Mouse (Mus musculus) hindbrain, embryonic 16.5 days (tissue): Measurements from ENCODE around the gene Hs1bp3. TPM values are rescaled to one million over a fixed set of nuclear protein-coding genes. Genes with fewer than 3 reads are reported as not detected.

Source experiments
- ATAC-seq: fragments of 200-750 bp; cut with Nextera tagmentation; 2 replicates; pipeline ENCODE4 v1.8.0; 2017; ENCODE audit warnings: moderate TSS enrichment, moderate library complexity
- H3K27ac ChIP-seq: fragments of 300-500 bp; sonication (generic); 2 replicates; pipeline ENCODE4 v1.5.1; 2014; ENCODE audit warnings: low read depth, mild to moderate bottlenecking, control low read depth, low read length, moderate library complexity
- H3K27me3 ChIP-seq: fragments of 300-500 bp; sonication (generic); replicated peaks from 2 replicates; pipeline ENCODE4 v1.6.1; 2014; ENCODE audit warnings: low read length; ENCODE audit not compliant: control insufficient read depth, insufficient read depth
- H3K36me3 ChIP-seq: fragments of 300-500 bp; sonication (generic); 2 replicates; pipeline ENCODE4 v1.6.1; 2014; ENCODE audit warnings: mild to moderate bottlenecking, low read length, moderate library complexity, mixed read lengths; ENCODE audit not compliant: control insufficient read depth, insufficient read depth
- H3K4me1 ChIP-seq: fragments of 300-500 bp; sonication (generic); 2 replicates; pipeline ENCODE4 v1.6.1; 2014; ENCODE audit warnings: low read depth, low read length; ENCODE audit not compliant: control insufficient read depth, insufficient read depth
- H3K4me2 ChIP-seq: fragments of 300-500 bp; sonication (generic); 2 replicates; pipeline ENCODE4 v1.6.1; 2014; ENCODE audit warnings: mild to moderate bottlenecking, low read length, control low read depth, moderate library complexity
- H3K4me3 ChIP-seq: fragments of 300-500 bp; sonication (generic); 2 replicates; pipeline ENCODE4 v1.5.1; 2014; ENCODE audit warnings: mild to moderate bottlenecking, low read length, control low read depth, moderate library complexity
- H3K9ac ChIP-seq: fragments of 300-500 bp; sonication (generic); 2 replicates; pipeline ENCODE4 v1.6.1; 2014; ENCODE audit warnings: low read depth, mild to moderate bottlenecking, control low read depth, low read length, moderate library complexity
- H3K9me3 ChIP-seq: fragments of 300-500 bp; sonication (generic); 2 replicates; pipeline ENCODE4 v1.6.1; 2014; ENCODE audit warnings: mild to moderate bottlenecking, low read length, moderate library complexity; ENCODE audit not compliant: control insufficient read depth
- WGBS: fragments of 180-500 bp; shearing (Covaris S2); extraction: QIAGEN DNeasy Blood & Tissue Kit; methylation state at CpG from one replicate; pipeline ENCODE4 v1.1.7; 2014; 5-methylcytosine and 5-hydroxymethylcytosine counted together
- polyA plus RNA-seq: library from polyadenylated mRNA; unstranded; fragments of >200 nt; fragmentation: Nextera tagmentation; extraction: Ambion mirVana; gene quantifications from 2 replicates; pipeline ENCODE4 v1.2.1, GENCODE M21; 2015

Hs1bp3 gene
- polyA plus RNA-seq, 1 experiment from 2014 or later: 10.1 TPM

GRCm38 (mm10) chr12:8331489-8332173 is 18.4 kb downstream of the Hs1bp3 start:
- no peak overlapping the region for H3K4me3 ChIP-seq
- H3K4me1 ChIP-seq: peaks cover 22% of the 10 kb centered on the region
- no peak overlapping the region for H3K4me2 ChIP-seq
- no peaks in the 10 kb centered on the region for H3K27me3 ChIP-seq
- ATAC-seq: peak; percentile 63
- 52% methylated on average over 14 of the region's 14 CpGs for WGBS
- H3K27ac ChIP-seq: no peak overlapping the region
- peaks cover 5% of the 10 kb centered on the region for H3K36me3 ChIP-seq
- no peaks in the 10 kb centered on the region for H3K9me3 ChIP-seq
- H3K9ac ChIP-seq: no peak overlapping the region

GRCm38 (mm10) chr12:8332174-8332542 is 18.9 kb downstream of the Hs1bp3 start:
- Histone ChIP-seq H3K36me3 (peaks cover 8% of the 10 kb centered on the region), H3K9ac (0 out of 2 replicates have a peak overlapping the region, but pooled peaks have one; percentile 9), H3K4me2 (peak overlapping the region; percentile 31; the same call in 1 of the 2 replicates), H3K27ac (no peak overlapping the region), H3K4me1 (peaks cover 19% of the 10 kb centered on the region), H3K9me3 (no peaks in the 10 kb centered on the region), H3K4me3 (no peak overlapping the region), H3K27me3 (no peaks in the 10 kb centered on the region)
- WGBS: 33% methylated on average over 5 of the region's 5 CpGs
- no peak for ATAC-seq

DNA sequence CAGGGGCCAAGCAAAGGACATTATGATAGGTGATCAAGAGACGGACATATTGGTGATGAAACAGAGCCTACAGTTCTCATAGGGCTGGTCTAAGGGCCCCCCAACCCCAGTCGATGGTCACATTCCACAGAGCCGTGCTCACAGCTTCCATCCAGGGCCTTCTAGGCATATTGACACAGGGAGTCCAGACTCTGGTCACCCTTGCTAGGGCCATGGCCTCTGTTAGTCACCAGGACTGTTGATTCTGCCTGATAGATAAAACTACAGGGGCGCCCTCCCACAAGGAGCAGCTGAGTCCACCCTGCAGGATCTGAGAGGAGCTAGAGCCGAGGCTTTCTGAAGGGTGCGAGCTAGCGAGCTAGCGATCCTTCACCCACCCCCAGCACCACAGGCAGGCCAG is 20.4 kb downstream of the Hs1bp3 start:
- Histone ChIP-seq H3K27ac (no peak overlapping the region), H3K9me3 (no peaks in the 10 kb centered on the region), H3K27me3 (no peaks in the 10 kb centered on the region), H3K4me1 (peaks cover 13% of the 10 kb centered on the region), H3K4me2 (no peak overlapping the region), H3K4me3 (no peak overlapping the region), H3K36me3 (peaks cover 10% of the 10 kb centered on the region), H3K9ac (no peak overlapping the region)
- no peak for ATAC-seq
- 92% methylated on average over 8 of the region's 8 CpGs for WGBS

DNA sequence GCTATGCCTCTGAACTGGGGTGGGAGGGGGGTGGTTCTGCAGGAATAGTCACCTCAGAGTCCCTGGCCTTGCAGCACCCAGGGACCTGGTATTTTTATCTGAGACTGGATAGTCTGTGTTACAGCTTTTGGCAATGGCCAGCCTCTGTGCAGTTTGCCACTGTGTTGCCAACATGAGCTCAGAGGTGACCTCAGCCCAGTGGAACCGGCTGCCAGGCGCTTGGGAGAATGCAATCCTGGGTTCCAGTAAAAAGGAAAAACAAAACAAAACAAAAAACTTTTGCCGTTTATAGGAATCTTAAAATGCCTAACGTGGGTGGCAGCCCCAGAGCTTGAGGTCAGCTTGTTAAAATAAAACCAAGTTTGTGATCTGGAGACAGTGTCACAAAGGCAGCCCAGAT is 21.0 kb downstream of the Hs1bp3 start:
- no peak overlapping the region for H3K27ac ChIP-seq
- ATAC-seq: no peak
- H3K4me2 ChIP-seq: no peak overlapping the region
- H3K9me3 ChIP-seq: no peaks in the 10 kb centered on the region
- H3K4me1 ChIP-seq: peaks cover 13% of the 10 kb centered on the region
- H3K36me3 ChIP-seq: peaks cover 6% of the 10 kb centered on the region
- WGBS: 75% methylated on average over 4 of the region's 4 CpGs
- no peak overlapping the region for H3K9ac ChIP-seq
- H3K4me3 ChIP-seq: no peak overlapping the region
- H3K27me3 ChIP-seq: no peaks in the 10 kb centered on the region

DNA sequence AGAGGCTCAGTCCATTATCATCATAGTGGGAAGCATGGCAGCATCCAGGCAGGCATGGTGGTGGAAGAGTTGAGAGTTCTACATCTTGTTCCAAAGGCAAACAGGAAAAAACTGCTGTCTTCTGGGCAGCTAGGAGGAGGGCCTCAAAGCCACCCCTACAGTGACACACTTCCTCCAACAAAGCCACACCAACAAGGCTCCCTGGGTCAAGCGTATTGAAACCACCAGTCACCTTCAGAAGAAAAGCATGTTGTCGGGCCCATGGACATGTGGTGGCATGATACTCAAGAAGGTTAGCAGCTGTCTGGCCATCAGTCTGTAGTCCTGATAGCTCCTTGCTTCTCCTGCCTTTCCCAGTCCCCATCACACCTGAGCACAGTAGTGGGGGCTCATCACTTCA is 22.3 kb downstream of the Hs1bp3 start:
- Histone ChIP-seq H3K4me1 (peaks cover 13% of the 10 kb centered on the region), H3K4me2 (no peak overlapping the region), H3K4me3 (no peak overlapping the region), H3K27ac (no peak overlapping the region), H3K36me3 (peaks cover 4% of the 10 kb centered on the region; the same call in 1 of the 2 replicates), H3K27me3 (no peaks in the 10 kb centered on the region), H3K9ac (no peak overlapping the region), H3K9me3 (no peaks in the 10 kb centered on the region)
- ATAC-seq: no peak
- 100% methylated on average over 2 of the region's 2 CpGs for WGBS

GRCm38 (mm10) chr12:8336601-8337285 is 23.5 kb downstream of the Hs1bp3 start:
- peaks cover 7% of the 10 kb centered on the region; the same call in 1 of the 2 replicates for H3K36me3 ChIP-seq

GRCm38 (mm10) chr12:8337286-8338060 is 24.2 kb downstream of the Hs1bp3 start:
- Histone ChIP-seq H3K4me2 (no peak overlapping the region), H3K4me3 (no peak overlapping the region), H3K9ac (no peak overlapping the region), H3K27me3 (no peaks in the 10 kb centered on the region), H3K4me1 (peaks cover 4% of the 10 kb centered on the region; the same call in 1 of the 2 replicates), H3K9me3 (no peaks in the 10 kb centered on the region), H3K36me3 (peaks cover 13% of the 10 kb centered on the region; the same call in 1 of the 2 replicates), H3K27ac (no peak overlapping the region)
- ATAC-seq: no peak
- 73% methylated on average over 12 of the region's 12 CpGs for WGBS

More at GRCm38 (mm10) chr12:8336601-8337285, 23.5 kb downstream of the Hs1bp3 start:
- Histone ChIP-seq H3K4me1 (peaks cover 8% of the 10 kb centered on the region), H3K27ac (no peak overlapping the region), H3K9me3 (no peaks in the 10 kb centered on the region), H3K9ac (no peak overlapping the region), H3K4me2 (no peak overlapping the region), H3K27me3 (no peaks in the 10 kb centered on the region), H3K4me3 (no peak overlapping the region)
- WGBS: 89% methylated on average over 10 of the region's 10 CpGs
- no peak for ATAC-seq

- Histone ChIP-seq H3K27ac (no peak overlapping the region), H3K4me1 (peaks cover 4% of the 10 kb centered on the region; the same call in 1 of the 2 replicates), H3K4me3 (no peak overlapping the region), H3K36me3 (peaks cover 18% of the 10 kb centered on the region), H3K9me3 (no peaks in the 10 kb centered on the region), H3K4me2 (no peak overlapping the region), H3K9ac (no peak overlapping the region), H3K27me3 (no peaks in the 10 kb centered on the region)
- no peak for ATAC-seq
- 39% methylated on average over 4 of the region's 4 CpGs for WGBS
Observed at GRCm38 (mm10) chr12:8338491-8338890, 25.3 kb downstream of the Hs1bp3 start.

GRCm38 (mm10) chr12:8338918-8339317 is 25.7 kb downstream of the Hs1bp3 start:
- Histone ChIP-seq H3K9me3 (no peaks in the 10 kb centered on the region), H3K9ac (0 out of 2 replicates have a peak overlapping the region, but pooled peaks have one; percentile 4), H3K4me2 (no peak overlapping the region), H3K27ac (no peak overlapping the region), H3K27me3 (no peaks in the 10 kb centered on the region), H3K36me3 (peaks cover 18% of the 10 kb centered on the region), H3K4me1 (peaks cover 4% of the 10 kb centered on the region; the same call in 1 of the 2 replicates), H3K4me3 (no peak overlapping the region)
- WGBS: 42% methylated on average over 8 of the region's 8 CpGs
- no peak for ATAC-seq
